Mouse (Mus musculus) kidney, adult 2 months (tissue): ENCODE data around the gene Nfe2l3. TPM values are rescaled to one million over a fixed set of nuclear protein-coding genes. Genes with fewer than 3 reads are reported as not detected.

Experiments used
- DNase-seq: peaks from one replicate; pipeline ENCODE4 v3.0.0; 2021
- H3K27ac ChIP-seq: fragments of 200-500 bp; 2 replicates; pipeline ENCODE4 v1.5.1; 2012; ENCODE audit warnings: low read depth, low read length, control low read depth, inconsistent platforms; ENCODE audit not compliant: insufficient read depth
- H3K27me3 ChIP-seq: fragments of 200-500 bp; replicated peaks from 2 replicates; pipeline ENCODE4 v1.6.1; 2012; ENCODE audit warnings: mild to moderate bottlenecking, moderate library complexity, low read length, inconsistent platforms; ENCODE audit not compliant: control insufficient read depth, insufficient read depth
- H3K36me3 ChIP-seq: fragments of 200-500 bp; 2 replicates; pipeline ENCODE4 v1.6.1; 2012; ENCODE audit warnings: mild to moderate bottlenecking, moderate library complexity, low read length, inconsistent platforms; ENCODE audit not compliant: control insufficient read depth, insufficient read depth
- H3K4me1 ChIP-seq: fragments of 200-500 bp; 2 replicates; pipeline ENCODE4 v1.6.1; 2011; ENCODE audit warnings: low read length; ENCODE audit not compliant: control insufficient read depth, insufficient read depth
- H3K4me3 ChIP-seq: fragments of 200-500 bp; 2 replicates; pipeline ENCODE4 v1.5.1; 2011; ENCODE audit warnings: mild to moderate bottlenecking, low read depth, low read length, control low read depth; ENCODE audit not compliant: insufficient read depth
- CTCF ChIP-seq: fragments of 200-500 bp; conservative IDR thresholded peaks from 2 replicates; pipeline ENCODE4 v1.5.1; 2011; ENCODE audit warnings: low read depth, mild to moderate bottlenecking, control low read depth, low read length, moderate library complexity, mixed read lengths; ENCODE audit not compliant: insufficient read depth, insufficient read length
- POLR2A ChIP-seq: fragments of 200-500 bp; IDR thresholded peaks from one replicate; pipeline ENCODE4 v1.6.1; 2011; ENCODE audit warnings: low read depth, low read length, control low read depth
- WGBS: fragments of 180-500 bp; shearing (Covaris S2); methylation state at CpG from one replicate; pipeline ENCODE4 v1.1.7; 2018; 5-methylcytosine and 5-hydroxymethylcytosine counted together
- polyA plus RNA-seq: library from polyadenylated mRNA; depleted of rRNA; stranded (reverse); fragments of >200 nt; gene quantifications from 2 replicates; pipeline ENCODE4 v1.2.3, GENCODE M21; 2012

Gene Nfe2l3
- polyA plus RNA-seq, 1 experiment = 0.75 TPM

GRCm38 (mm10) chr6:51423466-51424122 is 8.9 kb upstream of the Nfe2l3 start:
- H3K4me1 ChIP-seq = no peaks in the 10 kb centered on the region
- H3K27ac ChIP-seq = no peak overlapping the region
- 65% methylated on average over 11 of the region's 11 CpGs for WGBS
- TF ChIP-seq POLR2A = no peak
- TF ChIP-seq CTCF = no peak
- no peaks in the 10 kb centered on the region for H3K36me3 ChIP-seq
- no peaks in the 10 kb centered on the region for H3K27me3 ChIP-seq
- DNase-seq = no peak
- no peak overlapping the region for H3K4me3 ChIP-seq

- Histone ChIP-seq H3K4me3 (no peak overlapping the region), H3K36me3 (no peaks in the 10 kb centered on the region), H3K27me3 (no peaks in the 10 kb centered on the region), H3K4me1 (no peaks in the 10 kb centered on the region), H3K27ac (no peak overlapping the region)
- no peak for DNase-seq
- TF ChIP-seq CTCF (no peak), POLR2A (no peak)
- 99% methylated on average over 2 of the region's 2 CpGs for WGBS
Observed at GRCm38 (mm10) chr6:51424537-51424936, 7.9 kb upstream of the Nfe2l3 start.

DNA sequence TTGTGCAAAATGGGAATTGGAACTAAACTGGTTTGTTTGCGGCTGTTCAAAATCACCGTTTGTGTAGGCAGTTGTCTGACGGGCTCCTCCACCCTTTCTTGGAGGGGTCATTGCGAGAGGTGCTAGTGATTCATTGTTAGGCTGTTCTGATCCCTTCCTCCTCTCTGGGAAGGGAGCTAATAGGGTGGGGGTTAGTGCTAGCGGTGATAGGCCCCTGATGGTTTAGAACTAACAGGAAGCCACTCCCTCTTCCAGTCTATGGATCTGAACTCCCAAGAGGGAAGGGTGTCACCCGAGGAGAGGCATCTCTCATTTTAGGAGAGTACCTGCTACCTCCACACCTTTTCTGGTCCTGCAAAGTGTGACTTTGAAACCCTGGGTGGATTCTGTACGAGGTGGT is 1.8 kb downstream of the Nfe2l3 start:
- no peaks in the 10 kb centered on the region for H3K4me1 ChIP-seq
- WGBS = 51% methylated on average over 7 of the region's 7 CpGs

DNA sequence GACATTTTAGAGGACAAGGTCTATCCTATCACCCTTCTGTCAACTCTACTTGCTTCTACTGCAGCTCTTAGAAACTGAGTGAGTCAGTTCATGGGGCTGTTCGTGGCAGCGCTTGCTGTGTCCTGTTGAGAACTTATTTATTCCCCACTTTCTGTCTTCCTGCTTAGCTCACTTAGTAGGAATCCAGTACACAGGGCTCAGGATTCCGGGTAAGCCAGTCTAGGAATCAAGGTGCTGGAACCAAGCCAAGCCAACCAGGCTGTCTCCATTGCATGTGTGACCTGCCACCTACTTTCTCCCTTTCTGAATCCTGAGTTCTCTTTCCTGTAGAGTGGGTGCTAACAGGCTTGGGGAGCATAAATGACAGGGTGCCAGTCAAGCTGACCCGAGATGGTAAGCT is 5.2 kb downstream of the Nfe2l3 start:
- TF ChIP-seq POLR2A (no peak), CTCF (no peak)
- Histone ChIP-seq H3K27ac (no peak overlapping the region), H3K27me3 (peaks cover 6% of the 10 kb centered on the region), H3K36me3 (no peaks in the 10 kb centered on the region), H3K4me1 (no peaks in the 10 kb centered on the region), H3K4me3 (no peak overlapping the region)
- 64% methylated on average over 4 of the region's 4 CpGs for WGBS
- DNase-seq = peak; percentile 37

More for the DNA sequence above, 1.8 kb downstream of the Nfe2l3 start:
- H3K4me3 ChIP-seq = no peak overlapping the region
- DNase-seq = no peak
- peaks cover 7% of the 10 kb centered on the region for H3K27me3 ChIP-seq
- TF ChIP-seq POLR2A (no peak), CTCF (no peak)
- no peak overlapping the region for H3K27ac ChIP-seq
- H3K36me3 ChIP-seq = no peaks in the 10 kb centered on the region

GRCm38 (mm10) chr6:51438826-51439330 is 6.4 kb downstream of the Nfe2l3 start:
- no peaks in the 10 kb centered on the region for H3K36me3 ChIP-seq
- no peak overlapping the region for H3K4me3 ChIP-seq
- no peaks in the 10 kb centered on the region for H3K27me3 ChIP-seq
- TF ChIP-seq CTCF = no peak
- TF ChIP-seq POLR2A = no peak
- 93% methylated on average over 9 of the region's 9 CpGs for WGBS
- no peaks in the 10 kb centered on the region for H3K4me1 ChIP-seq
- H3K27ac ChIP-seq = no peak overlapping the region
- DNase-seq = no peak

DNA sequence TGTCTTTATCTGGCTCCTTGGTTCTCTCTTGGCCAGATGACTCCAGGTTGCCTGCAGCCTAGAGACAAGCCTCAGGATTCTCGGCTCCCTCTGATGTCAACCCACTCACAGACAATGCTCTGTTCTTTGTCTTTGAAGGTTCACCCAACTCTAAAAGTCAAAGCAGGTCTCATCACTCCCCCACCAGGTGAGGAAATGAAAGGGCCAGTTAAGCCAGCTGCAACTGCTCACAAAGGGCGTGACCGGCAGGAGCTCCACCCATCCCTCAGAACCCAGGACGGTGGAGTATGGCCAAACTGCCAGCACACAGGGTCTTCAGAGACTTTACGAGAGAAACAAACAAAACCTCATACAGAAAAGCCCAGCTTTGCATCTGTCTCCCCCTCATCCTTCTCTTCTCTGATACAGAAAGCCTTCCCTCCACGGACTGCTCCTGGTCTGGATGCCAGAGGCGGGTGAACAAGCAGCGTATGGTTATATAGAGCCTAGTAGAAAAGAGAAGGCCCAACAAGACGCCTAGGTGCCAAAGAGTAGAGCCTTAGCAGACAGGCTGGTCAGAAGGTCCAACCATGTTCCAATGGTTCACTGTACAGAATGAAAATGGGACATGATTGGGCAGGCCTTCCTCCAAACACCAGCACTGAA is 9.8 kb downstream of the Nfe2l3 start:
- H3K27ac ChIP-seq = no peak overlapping the region
- WGBS = 76% methylated on average over 9 of the region's 9 CpGs
- no peak for DNase-seq
- H3K4me1 ChIP-seq = no peaks in the 10 kb centered on the region
- no peaks in the 10 kb centered on the region for H3K36me3 ChIP-seq
- no peak overlapping the region for H3K4me3 ChIP-seq
- TF ChIP-seq CTCF (no peak), POLR2A (no peak)
- no peaks in the 10 kb centered on the region for H3K27me3 ChIP-seq

GRCm38 (mm10) chr6:51452927-51453503 is 20.5 kb downstream of the Nfe2l3 start:
- H3K27ac ChIP-seq = no peak overlapping the region
- H3K36me3 ChIP-seq = peaks cover 4% of the 10 kb centered on the region; the same call in 1 of the 2 replicates
- peak; percentile 31 for DNase-seq

More at GRCm38 (mm10) chr6:51452927-51453503, 20.5 kb downstream of the Nfe2l3 start:
- H3K4me3 ChIP-seq = no peak overlapping the region
- no peak for TF ChIP-seq POLR2A
- no peak for TF ChIP-seq CTCF
- 27% methylated on average over 7 of the region's 7 CpGs for WGBS
- no peaks in the 10 kb centered on the region for H3K4me1 ChIP-seq
- H3K27me3 ChIP-seq = no peaks in the 10 kb centered on the region; the same call in 1 of the 2 replicates
